Mouse (Mus musculus) urinary bladder, adult 18-20 months (tissue): Measurements from ENCODE around the gene Hoxd4.

Experiments used
- DNase-seq, 2 experiments: peaks; one replicate each; pipeline ENCODE4 v3.0.0; 2022; ENCODE audit warnings: low spot score in 2 of 2, mixed read lengths in 2 of 2

Gene Hoxd4

GRCm38 (mm10) chr2:74692808-74693431, 18.8 kb upstream of the Hoxd4 start:
- DNase-seq, result no peak

DNA sequence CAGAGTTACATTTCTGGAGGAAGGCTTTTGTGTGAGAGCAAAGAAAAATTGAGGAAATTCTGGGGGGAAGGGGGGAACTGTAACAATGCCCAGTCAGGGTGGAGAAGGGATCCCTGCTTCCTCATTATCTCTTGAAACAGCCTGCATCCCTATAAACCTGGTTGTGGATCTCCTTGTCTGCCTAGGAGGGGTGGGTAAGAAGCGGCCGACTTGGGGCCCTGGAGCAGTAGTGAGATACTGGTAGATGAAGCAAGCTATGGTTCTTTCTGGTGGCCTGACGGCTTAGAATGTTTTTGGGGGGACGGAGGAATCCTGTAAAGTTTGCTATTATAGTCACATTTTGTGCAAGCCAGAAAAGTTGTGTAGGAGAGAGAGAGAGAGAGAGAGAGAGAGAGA, 18.3 kb upstream of the Hoxd4 start:
- DNase-seq, result no peak

DNA sequence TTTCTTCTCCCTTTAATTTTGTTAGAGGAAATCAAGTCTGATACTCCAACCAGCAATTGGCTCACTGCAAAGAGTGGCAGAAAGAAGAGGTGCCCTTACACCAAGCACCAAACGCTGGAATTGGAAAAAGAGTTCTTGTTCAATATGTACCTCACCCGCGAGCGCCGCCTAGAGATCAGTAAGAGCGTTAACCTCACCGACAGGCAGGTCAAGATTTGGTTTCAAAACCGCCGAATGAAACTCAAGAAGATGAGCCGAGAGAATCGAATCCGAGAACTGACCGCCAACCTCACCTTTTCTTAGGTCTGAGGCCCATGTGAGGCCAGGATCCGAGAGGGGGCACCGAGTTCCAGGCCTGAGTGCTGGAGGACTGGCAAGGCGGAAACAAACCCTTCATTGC, 17.7 kb upstream of the Hoxd4 start:
- DNase-seq, result no peak

GRCm38 (mm10) chr2:74695383-74695782, 16.3 kb upstream of the Hoxd4 start:
- DNase-seq, result no peak

DNA sequence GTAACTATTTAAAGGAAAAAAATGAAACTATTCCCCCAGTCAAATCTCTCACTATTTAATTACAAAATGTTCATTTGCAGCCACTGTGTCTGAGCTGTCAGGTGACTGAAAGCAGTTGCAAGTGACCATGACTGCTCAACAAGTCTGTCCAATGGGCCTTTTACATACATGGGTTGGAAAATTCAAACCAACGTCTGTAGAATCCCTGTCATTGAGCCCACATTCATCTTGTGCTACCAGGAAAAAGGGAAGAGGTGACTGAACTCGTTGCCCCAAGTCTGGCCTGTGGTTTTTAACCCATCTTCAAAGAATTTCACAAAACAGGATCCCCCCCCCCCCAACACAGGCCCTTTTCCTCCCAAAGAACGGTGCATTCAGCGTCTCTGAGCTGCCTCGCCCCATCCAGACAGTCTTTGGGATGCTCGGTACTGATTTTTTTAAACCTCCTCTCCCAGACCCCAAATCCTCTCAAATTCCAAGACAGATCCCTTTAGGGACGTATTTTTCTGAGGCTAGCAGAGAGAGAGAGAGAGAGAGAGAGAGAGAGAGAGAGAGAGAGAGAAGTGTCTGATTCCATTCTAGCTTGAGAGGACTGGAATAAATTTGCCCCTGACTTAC, 15.8 kb upstream of the Hoxd4 start:
- DNase-seq, result no peak

DNA sequence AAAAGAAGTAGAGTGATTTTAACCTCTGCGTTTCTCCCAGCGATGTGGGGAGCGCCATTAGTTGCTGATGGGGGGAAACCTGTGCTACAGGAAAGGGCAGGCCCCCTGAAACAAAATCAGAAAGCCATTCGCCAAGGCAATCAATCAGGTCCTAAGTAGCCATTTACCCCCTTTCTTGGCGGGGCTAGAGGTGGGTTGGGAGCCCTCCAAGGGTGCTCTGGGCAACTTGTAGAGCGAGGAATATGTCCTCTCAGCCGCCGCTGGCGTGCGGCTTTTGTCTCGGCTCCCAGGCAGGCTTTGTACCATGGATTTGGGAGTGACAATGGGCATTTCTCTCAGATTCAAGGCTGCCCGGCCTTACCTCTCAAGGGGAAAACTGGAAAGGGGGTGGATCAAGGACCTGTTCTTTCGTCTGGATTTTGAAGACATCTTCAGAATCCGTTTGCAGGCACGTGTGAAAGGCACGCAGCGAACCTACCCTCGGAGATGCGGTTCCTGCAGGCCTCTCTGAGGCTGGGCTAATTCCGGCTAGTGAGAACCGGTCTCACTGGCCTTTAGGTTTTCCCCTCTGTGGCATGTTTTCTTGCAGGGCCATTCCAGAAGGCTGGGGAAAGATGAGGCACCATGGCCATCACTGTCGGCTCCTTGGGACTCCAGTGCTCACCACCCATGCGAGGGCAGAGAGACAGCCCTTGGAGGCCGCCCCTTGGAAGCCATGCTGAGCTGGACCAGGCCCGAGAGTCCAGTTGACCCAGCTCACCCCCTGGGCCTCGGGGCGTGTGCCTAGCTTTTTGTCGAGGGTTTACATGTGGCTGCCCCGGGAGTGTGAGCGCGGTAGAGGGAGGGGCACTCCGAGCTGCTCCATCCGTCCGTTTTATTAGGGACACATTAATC, 15.0 kb upstream of the Hoxd4 start:
- DNase-seq, result no peak

GRCm38 (mm10) chr2:74697567-74698121, 14.1 kb upstream of the Hoxd4 start, which contains the start of gene Hoxd9:
TSS of gene Hoxd9 (plus strand) at chr2:74697727.
- DNase-seq, result peak; percentile 66 to 76

GRCm38 (mm10) chr2:74698201-74699052, 13.3 kb upstream of the Hoxd4 start:
- peak in 1 of 2 experiments; percentile 69 for DNase-seq

- no peak for DNase-seq
Measured at GRCm38 (mm10) chr2:74699053-74699430, 12.7 kb upstream of the Hoxd4 start.

DNA sequence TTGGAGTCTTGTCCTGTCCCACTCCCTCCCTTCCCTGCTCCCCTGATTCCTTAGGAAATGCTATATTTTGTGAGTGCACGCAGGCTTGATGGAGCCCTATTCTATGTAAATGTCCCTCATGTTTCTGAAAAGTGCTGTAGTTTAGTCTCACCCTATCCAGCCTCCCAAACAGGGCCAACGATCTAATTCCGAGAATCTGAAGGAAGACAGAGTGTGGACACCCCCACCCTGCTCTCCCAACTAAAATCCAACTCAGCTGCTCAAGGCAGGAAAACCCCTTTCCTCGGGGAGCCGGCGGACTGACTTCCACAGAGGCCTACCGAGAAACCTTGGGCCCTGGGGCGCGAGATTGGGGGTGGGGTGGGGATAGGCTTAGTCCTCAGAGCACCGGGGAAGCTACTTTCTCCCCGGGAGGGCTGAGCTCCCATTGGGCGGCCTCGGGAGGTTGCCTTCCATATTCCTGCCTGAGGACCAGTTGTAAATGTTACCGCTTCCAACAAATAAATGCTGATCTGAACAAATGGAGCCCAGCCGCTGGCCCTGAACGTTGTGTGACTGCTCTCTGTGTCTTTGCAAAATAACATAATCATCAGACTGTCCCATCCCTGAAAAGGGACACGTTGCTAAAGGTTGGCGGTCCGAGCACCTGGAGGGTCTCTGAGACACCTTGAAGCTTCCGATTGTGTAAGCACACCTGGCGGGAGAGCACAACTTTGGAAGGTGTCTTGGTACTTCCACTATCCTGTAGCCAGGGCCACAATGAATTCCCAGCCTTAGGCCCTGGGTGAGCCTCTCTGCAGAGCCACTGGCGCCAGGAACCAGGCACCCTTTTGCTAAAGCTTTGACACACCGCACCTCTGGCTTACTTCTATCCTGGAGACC, 11.8 kb upstream of the Hoxd4 start:
- no peak for DNase-seq

DNA sequence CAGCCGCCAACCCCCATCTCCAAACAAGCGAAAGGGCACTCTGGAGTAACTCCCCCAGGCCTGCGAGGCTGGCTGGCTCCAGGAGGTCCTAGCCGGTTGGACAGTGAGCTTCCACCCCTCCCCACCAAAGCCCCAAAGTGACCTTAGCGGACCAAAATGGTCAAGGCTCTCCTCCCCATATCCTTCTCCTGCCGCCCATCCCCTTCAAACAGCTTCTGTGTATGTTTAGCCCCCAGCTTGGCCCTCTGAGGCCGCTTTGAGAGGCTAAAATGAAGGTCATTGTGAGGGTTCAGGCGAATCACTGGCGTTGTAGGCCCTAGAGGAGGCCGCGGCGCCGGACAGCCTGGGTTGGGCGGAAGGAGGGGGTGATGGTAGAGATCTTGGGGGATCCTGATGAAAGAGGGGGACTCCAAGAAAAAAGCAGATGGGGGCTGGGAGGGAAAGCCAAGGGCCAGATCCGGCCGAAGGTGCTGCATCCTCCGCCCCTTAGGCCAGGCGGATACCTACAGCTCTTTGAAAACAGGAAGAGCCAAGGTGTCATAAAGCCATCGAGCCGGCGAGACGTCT, 11.1 kb upstream of the Hoxd4 start:
- DNase-seq, result no peak

- DNase-seq, result peak; percentile 59 to 73
Measured at GRCm38 (mm10) chr2:74701949-74702819, 9.5 kb upstream of the Hoxd4 start.

DNA sequence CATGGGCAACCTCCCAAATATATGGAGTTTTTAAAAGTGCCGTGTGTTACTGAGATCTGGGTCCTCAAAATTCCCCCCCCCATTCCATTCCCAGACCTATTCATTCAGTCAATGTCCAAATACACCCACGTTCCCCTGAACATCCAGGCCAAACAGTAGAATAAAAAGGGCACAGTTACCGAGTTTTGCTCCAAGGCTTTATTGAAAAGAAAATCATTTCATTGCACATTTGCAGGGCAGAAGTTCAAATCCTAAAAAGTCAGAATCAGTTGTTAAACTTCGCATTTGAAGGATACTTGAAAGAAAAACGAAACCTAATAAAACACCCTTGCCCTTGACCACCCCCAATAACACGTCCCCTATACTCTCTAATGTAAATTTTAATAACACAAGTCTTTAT, 8.9 kb upstream of the Hoxd4 start:
- DNase-seq, result no peak

GRCm38 (mm10) chr2:74703317-74703716, 8.4 kb upstream of the Hoxd4 start:
- DNase-seq, result no peak

DNA sequence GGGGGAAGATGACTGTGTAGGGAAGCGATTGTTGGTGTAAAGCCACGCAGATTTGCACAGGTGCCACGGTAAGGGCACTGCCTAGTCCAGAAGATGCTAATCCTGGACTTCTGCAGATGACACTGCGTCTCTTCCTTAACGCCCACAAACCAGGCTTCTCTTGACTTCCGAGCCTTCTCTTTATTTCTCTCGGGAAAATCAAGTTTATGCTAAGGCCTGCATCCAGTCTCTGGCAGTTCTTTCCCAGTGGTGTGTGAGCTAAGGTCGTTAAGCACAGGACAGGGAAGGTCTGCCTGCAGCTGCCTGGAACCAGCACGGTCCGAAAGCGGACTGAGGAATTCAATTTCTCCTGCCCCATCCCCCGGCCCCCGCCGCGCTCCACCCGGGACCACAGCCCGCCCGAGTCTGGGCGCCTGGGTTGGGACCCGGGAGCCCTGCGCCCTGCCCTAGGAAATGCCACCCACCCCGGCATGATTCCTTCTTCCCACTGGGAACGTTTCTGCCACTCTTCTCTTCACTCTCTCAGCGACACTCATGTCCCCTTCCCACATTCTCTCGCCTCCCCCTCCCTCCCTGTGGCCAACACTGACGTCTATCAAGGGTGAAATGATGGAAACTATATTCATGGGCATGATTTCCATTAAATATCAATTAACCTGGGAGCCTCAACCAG, 7.9 kb upstream of the Hoxd4 start:
- DNase-seq, result no peak

GRCm38 (mm10) chr2:74704393-74704998, 7.2 kb upstream of the Hoxd4 start, which contains the start of gene Hoxd8:
TSS of gene Hoxd8 (plus strand) at chr2:74704615.
- peak; percentile 63 to 85 for DNase-seq

DNA sequence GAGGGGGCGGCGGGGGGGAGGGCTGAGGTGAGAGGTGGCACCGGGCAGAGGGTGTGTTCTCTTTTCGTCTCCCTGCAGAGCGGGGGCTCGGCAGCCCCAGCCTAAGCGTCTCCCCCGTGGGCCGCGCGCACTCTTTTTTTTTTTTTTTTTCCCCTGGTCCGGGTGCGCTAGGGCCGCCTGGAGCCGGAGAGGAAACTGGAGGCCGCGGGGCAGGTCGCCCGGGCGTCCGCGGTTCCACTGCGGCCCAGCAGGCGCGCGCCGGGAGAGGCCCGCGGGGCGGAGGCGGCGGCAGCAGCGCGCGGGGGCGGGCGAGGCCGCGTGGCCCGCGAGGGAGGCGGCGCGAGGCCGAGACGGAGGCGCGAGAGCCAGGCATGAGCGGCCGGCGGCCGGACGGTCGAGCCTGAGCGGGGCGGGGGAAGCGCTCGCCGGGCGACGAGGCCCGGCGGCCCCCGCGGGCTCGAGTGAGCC, 6.7 kb upstream of the Hoxd4 start:
- DNase-seq, result peak in 1 of 2 experiments; percentile 62
